Mouse (Mus musculus) retina, embryonic 14.5 days (tissue): Measurements from ENCODE around the gene Gm21738.
"Not testable (repeated sequence)": the region's sequence is repeated elsewhere in the genome, so short reads cannot be mapped to it uniquely, and the experiment has no call there.

ENCODE experiments used
- DNase-seq: peaks from one replicate; pipeline ENCODE4 v3.0.0-alpha.2; 2015; ENCODE audit warnings: low spot score

Gm21738 gene

GRCm38 (mm10) chr14:19418830-19419229 is at the start of gene Gm21738:
Gene Gm21738 (minus strand): TSS chr14:19418930.
- DNase-seq = not testable (repeated sequence)

GRCm38 (mm10) chr14:19383741-19384140 is 35.0 kb downstream of the Gm21738 start:
- not testable (repeated sequence) for DNase-seq
